Mouse (Mus musculus): ENCODE data around the gene Pde4c. TPM values are rescaled to one million over a fixed set of nuclear protein-coding genes. Genes with fewer than 3 reads are reported as not detected.

The Pde4c gene
- total RNA-seq (2021): under 1 TPM; 0.49 to 0.61 TPM

DNA sequence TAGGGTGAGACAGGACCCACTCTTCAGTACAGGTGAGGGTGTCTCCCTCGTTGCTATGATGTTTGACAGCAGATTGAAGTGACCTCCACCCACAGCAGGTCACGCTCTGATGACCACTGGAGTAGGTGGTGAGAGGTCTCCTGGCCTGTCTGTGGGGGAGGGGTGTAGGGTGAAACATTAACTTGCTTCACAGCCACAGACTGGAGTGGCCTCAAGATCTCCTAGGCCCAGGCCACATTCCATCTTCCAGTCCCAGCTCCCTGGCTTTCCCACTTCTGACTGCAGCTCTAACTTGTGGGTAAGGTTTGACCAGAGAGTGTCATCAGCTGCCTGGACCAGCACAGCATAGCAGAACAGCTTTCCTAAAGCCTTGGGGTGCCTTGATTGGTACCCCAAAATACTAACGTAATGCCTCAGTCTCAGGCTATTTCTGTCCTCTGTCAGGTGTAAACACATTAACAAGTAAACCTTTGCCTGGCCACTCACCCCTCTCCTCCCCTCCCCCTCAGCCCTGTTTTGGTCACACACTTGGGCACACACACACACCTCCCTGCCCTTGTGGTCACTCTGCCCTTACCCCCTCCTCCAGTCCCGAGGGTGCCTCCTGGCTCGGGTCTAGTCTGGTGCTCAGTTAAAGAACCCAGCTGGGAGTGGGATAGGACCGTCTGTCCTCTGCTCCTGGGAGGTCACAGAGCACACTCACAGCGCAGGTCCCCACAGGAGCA is at the start of gene Pde4c:
TSS of gene Pde4c (plus strand) at position 235 of the 725 bp plus-strand sequence.
- intact Hi-C loops (cut with DNase I): loop anchor here (2.0 kb wide), 1 partner anchor 117 kb away; no protein-coding TSS in a partner anchor
- DNase-seq (ENCODE audit: extremely low spot score in 1 of 2, low spot score in 2 of 2): peak in 1 of 2 experiments; percentile 19

DNA sequence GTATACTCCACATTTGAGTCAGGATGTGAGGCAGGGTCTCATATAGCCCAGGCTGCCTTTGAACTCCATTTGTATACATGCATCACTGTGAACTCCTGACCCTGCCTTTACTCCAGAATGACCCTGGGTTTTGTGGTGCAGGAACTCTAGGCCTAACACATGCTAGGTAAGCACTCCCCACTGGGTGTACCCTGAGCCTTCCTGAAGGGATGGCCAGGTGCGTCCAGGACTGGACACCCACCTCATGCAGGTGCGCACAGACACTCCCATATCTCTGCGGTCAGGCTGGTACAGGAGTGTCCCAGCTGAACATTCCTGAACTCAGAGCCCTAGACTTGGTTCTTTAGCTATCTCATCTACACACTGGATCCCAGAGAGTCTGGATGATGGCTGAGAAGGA is 49.4 kb upstream of the Pde4c start:
- intact Hi-C loops (cut with DNase I): no loop called here
- no peak for DNase-seq (ENCODE audit: extremely low spot score in 1 of 2, low spot score in 2 of 2)

DNA sequence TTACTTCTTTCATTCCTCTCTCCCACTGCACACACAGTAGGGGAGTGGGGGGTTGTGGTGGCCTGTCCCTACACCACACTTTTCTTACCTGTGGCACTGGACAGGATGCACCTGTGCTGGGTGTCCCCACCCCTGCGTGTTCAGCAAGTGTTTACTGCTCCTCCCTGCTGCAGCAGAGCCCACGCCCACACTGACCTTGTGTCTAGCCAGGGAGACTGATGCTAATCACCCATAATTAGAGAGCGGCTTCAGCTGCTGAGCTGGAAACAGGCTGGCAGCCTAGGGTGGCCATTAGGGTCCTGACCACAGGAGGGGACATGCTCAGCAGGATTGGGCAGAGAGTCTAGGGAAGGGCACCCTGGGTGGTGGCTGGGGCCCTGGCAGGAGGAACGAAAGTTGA is 48.8 kb upstream of the Pde4c start:
- DNase-seq (ENCODE audit: extremely low spot score in 1 of 2, low spot score in 2 of 2): no peak
- intact Hi-C loops (cut with DNase I): no loop called here

DNA sequence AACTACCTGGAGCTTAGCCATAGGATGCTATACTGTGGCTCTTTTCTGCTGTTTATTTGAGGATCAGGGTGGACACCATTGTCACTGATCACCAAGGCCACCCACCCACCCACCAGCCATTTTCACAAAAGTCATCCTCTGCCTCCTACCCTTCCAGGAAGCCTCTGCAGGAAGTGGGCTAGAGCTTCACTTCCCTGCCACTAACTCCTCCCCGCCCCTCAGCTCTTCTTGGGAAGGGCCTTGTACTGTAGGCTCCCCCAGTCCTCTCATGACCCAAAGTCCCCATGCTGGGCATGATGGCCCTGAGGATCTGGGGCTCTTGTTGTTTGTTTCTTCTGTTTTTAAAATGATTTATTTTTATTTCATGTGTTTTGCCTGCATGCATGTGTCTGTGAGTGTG is 48.2 kb upstream of the Pde4c start:
- no peak for DNase-seq (ENCODE audit: extremely low spot score in 1 of 2, low spot score in 2 of 2)
- intact Hi-C loops (cut with DNase I): no loop called here

DNA sequence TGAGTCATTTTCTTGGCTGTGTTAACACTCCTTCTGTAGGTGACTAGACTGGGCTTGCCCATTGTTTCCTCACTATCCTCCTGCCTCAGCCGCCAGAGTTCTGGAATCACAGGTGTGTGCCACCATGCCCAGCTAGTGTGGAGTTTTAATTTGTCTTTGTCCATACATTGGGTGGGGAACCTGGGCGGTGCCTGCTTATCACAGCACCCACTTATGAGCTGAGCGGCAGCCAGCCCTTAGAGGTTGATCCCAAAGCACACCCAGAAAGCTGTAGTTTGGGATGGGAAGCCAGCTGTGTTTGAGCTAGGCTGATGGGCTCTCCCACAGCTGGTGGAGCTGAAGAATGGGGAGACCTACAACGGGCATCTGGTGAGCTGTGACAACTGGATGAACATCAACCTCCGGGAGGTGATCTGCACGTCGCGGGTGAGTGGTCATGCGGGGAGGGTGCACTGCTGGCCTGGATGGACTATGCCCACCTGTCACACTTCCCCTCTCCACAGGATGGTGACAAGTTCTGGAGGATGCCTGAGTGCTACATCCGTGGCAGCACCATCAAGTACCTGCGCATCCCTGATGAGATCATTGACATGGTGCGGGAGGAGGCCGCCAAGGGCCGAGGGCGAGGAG is 46.0 kb upstream of the Pde4c start:
- DNase-seq (ENCODE audit: extremely low spot score in 1 of 2, low spot score in 2 of 2): no peak
- intact Hi-C loops (cut with DNase I): no loop called here

DNA sequence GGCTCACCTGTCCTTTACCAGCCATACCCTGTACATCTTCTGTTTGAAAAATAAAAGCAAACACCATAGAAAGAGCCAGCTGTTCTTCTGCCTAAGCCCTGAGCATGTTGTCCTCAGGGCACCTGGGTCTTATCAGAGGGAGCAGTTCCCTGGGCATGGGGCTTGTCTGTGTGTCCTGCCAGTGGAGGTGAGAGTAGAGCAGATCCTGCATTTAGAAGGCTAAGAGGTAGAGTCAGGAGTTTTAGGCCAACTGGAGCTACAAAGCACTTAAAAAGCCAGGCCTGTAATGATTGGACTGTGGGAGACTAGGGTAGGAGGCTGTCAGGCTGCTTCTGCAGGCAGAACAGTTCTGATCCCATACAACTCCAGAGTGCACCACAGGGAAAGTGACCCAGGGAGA is 44.8 kb upstream of the Pde4c start:
- intact Hi-C loops (cut with DNase I): no loop called here
- no peak for DNase-seq (ENCODE audit: extremely low spot score in 1 of 2, low spot score in 2 of 2)

DNA sequence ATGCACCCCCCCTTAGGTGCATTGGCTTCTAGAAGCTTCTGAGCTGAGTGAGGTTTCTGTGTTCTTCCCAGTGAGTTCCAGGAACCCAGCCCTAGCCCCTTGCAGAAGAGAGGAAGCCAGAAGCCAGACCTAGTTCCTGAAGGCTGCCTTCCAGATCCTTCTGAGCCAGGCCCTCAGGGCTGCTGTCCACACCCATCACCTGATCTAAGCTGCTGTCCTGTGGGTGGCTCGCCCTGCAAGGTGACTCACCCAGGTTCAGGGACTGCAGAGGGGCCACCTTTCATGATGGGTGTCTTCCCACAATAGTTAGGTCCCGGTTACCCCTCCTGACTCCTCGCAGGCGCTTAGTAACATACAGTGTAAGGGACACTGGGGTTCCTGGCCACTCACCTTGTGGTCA is 44.1 kb upstream of the Pde4c start:
- intact Hi-C loops (cut with DNase I): no loop called here
- DNase-seq (ENCODE audit: extremely low spot score in 1 of 2, low spot score in 2 of 2): no peak

DNA sequence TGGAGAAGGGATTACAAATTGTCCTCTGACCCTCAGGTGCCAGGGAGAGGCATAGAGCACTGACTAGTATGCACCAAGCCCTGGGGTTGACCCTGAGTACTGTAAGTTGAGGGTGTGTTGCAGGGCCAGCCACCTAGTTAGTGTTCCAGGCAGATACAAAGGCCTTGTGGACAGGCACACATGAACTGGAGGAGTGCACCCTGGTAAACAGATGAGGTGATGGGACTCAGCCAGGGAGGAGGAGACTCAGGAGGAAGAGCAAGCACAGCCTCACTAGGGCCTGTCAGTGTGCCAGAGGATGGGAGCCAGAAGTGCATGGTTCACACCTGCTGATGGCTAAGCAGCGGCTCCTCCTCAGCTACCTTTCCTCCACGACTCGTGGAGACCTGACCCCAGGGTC is 43.5 kb upstream of the Pde4c start:
- peak in 1 of 2 experiments; percentile 34 for DNase-seq (ENCODE audit: extremely low spot score in 1 of 2, low spot score in 2 of 2)
- intact Hi-C loops (cut with DNase I): no loop called here

DNA sequence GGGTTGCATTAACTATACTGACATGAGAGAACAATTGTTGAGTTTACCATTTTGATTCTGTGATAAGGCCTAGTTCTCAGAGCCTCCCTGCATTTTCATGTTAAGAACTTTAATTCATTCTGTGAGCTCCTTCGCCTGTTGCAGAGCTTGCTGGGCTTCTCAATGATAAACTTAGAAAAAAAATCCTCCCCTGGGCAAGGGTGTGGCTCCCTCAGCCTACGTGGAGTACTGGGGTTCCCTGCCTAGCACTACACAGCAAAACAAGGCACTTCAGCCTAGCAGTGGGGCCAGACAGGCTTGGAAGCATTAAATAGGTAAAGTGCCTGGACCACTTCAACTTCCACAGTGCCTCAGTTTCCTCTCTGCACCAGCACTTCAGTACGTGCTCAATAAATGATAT is 42.1 kb upstream of the Pde4c start:
- intact Hi-C loops (cut with DNase I): no loop called here
- DNase-seq (ENCODE audit: extremely low spot score in 1 of 2, low spot score in 2 of 2): no peak

DNA sequence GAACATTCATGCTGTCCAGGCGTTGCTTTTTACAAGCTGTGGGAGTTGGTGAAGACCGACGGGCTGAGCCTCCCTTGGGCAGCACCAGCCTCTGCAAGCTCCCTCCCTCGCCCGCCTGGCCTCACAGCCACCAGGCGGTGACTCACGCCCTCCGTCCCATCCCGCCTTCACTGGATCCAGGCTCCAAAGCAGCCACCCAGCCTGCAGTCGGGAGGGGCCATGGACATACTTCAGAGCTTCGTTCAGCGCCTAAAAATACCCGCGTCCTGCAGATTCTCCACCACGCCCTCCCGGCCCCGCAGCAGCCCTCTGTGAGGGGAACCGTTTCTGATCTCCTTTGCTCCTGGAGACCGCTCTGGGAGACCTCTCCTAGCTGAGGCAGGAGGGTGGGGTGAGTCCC is 41.3 kb upstream of the Pde4c start:
- DNase-seq (ENCODE audit: extremely low spot score in 1 of 2, low spot score in 2 of 2): peak in 1 of 2 experiments; percentile 79
- intact Hi-C loops (cut with DNase I): no loop called here

DNA sequence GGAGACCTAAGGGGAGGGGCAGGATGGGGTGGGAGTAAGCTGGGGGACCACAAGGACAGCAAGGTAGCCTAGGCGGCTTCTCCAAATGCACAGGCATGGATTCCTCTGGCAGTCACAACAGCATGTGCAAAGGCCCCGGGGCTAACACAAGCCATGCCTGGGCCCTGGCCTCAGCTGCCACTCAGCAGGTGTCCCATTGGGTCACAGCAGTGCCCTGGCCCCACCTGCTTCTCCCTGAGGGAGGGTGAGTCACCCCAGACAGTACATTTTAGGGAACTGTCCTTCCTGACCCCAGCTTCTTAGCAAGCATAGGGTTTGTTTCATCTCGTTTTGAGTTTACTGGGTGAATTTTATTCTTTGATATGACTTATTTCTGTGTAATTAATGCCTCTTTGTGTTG is 40.8 kb upstream of the Pde4c start:
- DNase-seq (ENCODE audit: extremely low spot score in 1 of 2, low spot score in 2 of 2): no peak

DNA sequence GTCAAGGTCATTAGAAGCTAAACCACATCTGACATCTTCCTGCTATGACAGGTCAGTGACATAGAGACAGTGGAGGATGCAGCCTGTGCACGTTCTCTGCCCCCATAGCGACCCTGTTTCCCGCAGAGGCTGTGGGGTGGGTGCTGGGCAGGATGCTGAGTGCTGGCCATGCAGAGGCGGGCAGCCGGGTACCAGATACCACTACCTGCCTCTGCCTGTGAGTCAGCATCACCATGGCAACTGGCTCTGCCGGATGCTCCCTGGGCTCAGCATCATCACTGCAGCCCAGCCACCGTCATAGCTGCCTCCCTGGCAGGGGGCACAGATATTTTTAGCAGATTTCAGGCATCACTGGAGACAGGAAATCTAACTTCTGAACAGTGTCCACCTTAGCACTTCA is 39.2 kb upstream of the Pde4c start:
- peak; percentile 64 to 79 for DNase-seq (ENCODE audit: extremely low spot score in 1 of 2, low spot score in 2 of 2)
- intact Hi-C loops (cut with DNase I): no loop called here

More for the DNA sequence above, 40.8 kb upstream of the Pde4c start:
- intact Hi-C loops (cut with DNase I): no loop called here

DNA sequence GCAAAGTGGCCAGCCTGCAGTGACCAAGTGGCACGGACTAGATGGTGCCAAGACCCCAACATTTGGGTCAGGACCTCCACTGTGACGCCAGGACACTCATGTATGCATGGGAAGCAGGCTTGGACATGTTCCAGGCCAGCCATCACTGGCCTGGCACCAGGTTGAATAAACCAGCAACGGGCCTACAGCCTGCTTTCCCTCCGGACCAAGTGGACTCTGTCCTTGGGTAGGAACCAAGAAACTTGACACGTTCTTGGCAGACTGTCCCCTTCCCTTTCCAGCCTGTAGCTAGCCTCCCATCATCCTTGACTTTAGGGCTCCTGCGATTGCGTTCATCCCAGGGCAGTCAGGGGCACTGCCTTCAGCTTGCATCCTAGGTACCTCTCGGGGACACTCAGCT is 35.9 kb upstream of the Pde4c start:
- DNase-seq (ENCODE audit: extremely low spot score in 1 of 2, low spot score in 2 of 2): no peak
- intact Hi-C loops (cut with DNase I): no loop called here

DNA sequence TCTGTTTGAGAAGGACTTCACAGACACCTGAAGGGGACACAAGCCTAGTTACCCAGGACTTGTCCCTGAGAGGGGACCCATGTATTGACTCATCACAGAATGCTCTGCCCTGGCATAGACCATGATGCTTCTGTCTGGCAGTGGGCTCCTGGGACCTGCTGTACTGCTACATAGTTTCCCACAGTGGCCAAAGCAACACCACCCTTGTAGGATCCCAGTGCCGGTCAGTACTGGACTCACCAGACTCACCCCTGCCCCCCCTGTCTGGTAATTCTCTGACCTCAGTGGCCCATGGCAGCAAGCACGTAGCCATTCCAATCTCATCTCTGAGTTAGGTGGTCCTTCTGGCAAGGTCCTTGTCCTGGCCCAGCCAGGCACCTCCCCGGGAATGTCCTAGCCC is 35.4 kb upstream of the Pde4c start:
- intact Hi-C loops (cut with DNase I): no loop called here

DNA sequence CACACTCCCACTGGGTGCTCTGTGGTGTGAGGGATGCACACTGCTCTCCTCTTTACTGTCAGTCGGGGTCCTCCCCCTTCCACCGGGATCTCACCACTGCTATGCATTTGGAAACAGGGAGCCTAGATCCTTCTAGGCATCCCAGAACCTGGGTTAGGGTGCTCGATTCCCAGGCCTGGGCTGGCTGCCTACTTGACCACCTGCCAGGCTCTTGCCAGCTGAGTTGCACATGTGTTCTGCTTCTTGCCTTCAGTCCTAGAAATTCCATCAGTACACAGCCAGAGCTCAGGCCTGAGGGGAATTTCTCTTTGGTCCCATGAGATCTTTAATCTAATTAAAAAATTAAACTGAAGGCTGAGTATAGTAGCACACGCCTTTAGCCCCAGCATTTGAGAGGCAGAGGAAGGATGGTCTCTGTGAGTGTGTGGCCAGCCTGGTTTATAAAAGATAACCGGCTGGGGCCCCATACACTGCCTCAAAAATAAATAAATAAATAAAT is 33.6 kb upstream of the Pde4c start:
- intact Hi-C loops (cut with DNase I): no loop called here
- DNase-seq (ENCODE audit: extremely low spot score in 1 of 2, low spot score in 2 of 2): no peak

More for the DNA sequence above, 35.4 kb upstream of the Pde4c start:
- DNase-seq (ENCODE audit: extremely low spot score in 1 of 2, low spot score in 2 of 2): no peak

DNA sequence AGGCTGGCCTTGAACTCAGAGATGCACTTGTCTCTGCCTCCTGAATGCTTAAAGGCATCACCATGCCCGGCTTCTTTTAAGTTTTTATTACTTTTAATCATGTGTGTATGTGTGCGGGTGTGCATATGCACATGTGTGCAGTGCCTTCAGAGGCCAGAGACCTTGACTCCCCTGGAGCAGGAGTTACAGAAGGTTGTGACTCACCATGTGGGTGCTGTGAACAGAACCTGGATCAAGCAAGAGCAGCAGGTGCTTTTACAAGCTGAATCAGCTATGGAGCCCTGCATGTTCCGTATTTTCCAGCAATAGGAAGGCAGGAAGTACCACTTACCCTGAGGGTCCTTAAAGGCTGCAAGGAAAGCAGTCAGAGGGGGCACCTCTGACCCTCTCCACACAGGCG is 32.3 kb upstream of the Pde4c start:
- intact Hi-C loops (cut with DNase I): no loop called here
- no peak for DNase-seq (ENCODE audit: extremely low spot score in 1 of 2, low spot score in 2 of 2)

DNA sequence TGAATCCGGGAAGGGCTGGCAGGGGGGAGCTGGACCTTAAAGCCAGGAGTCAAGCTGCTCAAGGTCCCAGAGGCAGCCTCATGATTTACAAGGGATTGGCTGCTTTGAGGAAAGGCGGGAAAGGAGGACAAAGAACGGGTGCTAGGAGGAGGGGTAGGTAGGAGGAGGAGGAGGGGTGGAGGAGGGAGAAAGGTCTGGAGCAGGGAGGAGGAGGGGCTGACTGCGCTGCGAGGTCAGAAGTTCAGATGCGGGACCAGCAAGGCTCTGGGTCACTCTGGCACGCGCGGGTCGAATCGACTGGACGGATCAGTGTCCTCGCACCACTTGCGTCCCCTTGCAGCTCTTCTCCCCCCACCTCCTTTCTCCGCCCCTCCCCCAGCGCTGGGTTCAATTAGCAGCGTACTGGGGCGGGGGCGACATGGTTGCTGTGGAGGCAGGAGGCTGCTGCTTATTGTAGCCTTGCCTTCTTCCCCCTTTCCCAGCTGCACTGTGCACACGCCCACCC is 31.7 kb upstream of the Pde4c start:
- DNase-seq (ENCODE audit: extremely low spot score in 1 of 2, low spot score in 2 of 2): peak in 1 of 2 experiments; percentile 67
- intact Hi-C loops (cut with DNase I): no loop called here

DNA sequence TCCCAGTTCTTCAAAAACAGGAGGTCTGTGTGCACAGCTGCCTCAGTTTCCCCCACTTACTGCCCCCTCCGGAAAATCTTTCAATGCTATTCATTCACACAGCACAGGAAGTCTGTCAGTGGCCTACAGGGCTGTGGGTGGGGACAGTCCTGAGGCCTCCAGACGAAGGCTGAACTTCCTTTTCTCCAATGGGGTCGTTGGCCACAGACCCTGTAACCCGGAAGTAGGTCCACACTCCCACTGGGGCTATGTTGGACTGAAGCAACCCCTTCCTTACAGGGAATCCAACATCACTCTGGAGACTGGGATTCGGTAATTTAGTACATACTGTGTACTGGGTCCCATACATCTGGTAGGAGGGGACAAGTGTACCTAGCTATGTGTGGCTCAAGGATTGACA is 29.9 kb upstream of the Pde4c start:
- intact Hi-C loops (cut with DNase I): no loop called here

DNA sequence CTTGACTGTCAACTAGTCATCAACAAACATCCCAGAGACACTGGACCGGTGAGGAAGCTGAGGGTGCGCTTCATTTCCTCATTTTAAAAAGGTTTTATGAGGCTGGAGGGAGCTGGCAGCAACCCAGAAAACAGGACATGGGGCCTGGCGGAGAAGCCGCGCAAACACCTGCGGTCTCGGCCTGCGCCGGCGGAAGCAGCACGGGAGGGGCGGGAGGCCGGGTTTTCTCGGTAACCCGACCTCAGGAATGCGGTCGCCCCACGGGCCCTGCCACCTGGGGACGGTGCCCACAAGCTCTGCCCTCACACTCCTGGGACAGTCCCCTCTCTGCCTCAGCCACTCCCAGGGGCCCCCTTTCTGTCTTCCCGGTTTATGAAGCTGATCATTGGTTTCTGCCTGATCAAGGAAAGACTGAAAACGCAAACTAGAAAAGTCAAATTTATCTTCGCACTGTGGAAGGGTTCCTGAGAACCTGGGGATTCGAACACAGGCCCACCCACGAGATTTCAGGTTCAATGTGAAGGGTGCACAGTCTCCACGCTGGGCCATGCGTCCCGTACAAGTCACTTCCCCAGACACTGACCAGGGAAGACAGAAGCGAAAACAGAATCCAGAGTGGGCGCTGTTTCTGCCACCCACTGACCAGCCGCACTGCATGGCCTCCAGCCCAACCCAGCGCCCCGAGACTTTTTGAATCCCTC is 28.1 kb upstream of the Pde4c start:
- intact Hi-C loops (cut with DNase I): no loop called here

More for the DNA sequence above, 29.9 kb upstream of the Pde4c start:
- no peak for DNase-seq (ENCODE audit: extremely low spot score in 1 of 2, low spot score in 2 of 2)

More for the DNA sequence above, 28.1 kb upstream of the Pde4c start:
- peak in 1 of 2 experiments; percentile 68 for DNase-seq (ENCODE audit: extremely low spot score in 1 of 2, low spot score in 2 of 2)

All from left cerebral cortex, postnatal 10 days (tissue).